Mouse (Mus musculus): Measurements from ENCODE around the gene Fat2.

- TF ChIP-seq POLR2A (IDR thresholded peaks at IDR 0.05; ENCODE audit: low read depth, low read length): no peak
- TF ChIP-seq CTCF (IDR thresholded peaks at IDR 0.05; ENCODE audit: extremely low read depth, insufficient read length, insufficient replicate concordance, low read depth, low read length): no peak
Observed at GRCm38 (mm10) chr11:55214978-55215377, 121.4 kb downstream of the Fat2 start.

Data from small intestine, adult 2 months (tissue).